Mouse (Mus musculus): ENCODE data around the gene Cnst. TPM values are rescaled to one million over a fixed set of nuclear protein-coding genes. Genes with fewer than 3 reads are reported as not detected.

The Cnst gene
- polyA plus RNA-seq, 1 experiment from 2014 or later = 9.7 TPM

DNA sequence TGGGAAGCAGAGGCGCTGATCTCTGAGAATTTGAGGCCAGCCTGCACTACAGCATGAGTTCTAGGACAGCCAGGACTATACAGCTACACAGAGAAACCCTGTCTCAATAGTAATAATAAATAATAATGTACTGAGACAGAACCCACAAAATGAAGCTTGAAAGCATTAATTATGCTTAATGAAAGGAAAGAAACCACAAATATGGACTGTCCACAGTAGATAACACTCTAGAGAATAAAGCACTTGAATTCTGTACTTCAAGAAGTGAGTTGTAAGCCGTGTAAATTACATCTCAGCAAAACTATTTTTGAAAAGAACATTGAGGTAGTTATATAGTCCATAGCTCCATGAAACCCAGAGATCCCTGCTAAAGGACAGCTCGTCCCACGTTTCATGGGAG lies 38.0 kb downstream of the Cnst start:
- Histone ChIP-seq H3K9me3 (replicated peaks; ENCODE audit: low read length) (no peaks in the 10 kb centered on the region), H3K27ac (no peak overlapping the region), H3K4me3 (replicated peaks; ENCODE audit: low read depth, low read length) (no peak overlapping the region), H3K4me1 (replicated peaks; ENCODE audit: insufficient read depth, low read length) (peaks cover 11% of the 10 kb centered on the region; the same call in 1 of the 2 replicates), H3K4me2 (ENCODE audit: low read length) (no peak overlapping the region), H3K36me3 (ENCODE audit: insufficient read depth, low read length) (peaks cover 5% of the 10 kb centered on the region; the same call in 1 of the 2 replicates), H3K9ac (ENCODE audit: low read depth, low read length) (no peak overlapping the region), H3K27me3 (ENCODE audit: insufficient read depth, low read length) (no peaks in the 10 kb centered on the region)
- DNase-seq (ENCODE audit: low spot score) (no peak), ATAC-seq (replicated peaks; ENCODE audit: low FRiP score, low read depth) (no peak)
- 87% methylated on average over 4 of the region's 4 CpGs for WGBS
- no peak for TF ChIP-seq CTCF (IDR thresholded peaks at IDR 0.05; ENCODE audit: low read depth)

DNA sequence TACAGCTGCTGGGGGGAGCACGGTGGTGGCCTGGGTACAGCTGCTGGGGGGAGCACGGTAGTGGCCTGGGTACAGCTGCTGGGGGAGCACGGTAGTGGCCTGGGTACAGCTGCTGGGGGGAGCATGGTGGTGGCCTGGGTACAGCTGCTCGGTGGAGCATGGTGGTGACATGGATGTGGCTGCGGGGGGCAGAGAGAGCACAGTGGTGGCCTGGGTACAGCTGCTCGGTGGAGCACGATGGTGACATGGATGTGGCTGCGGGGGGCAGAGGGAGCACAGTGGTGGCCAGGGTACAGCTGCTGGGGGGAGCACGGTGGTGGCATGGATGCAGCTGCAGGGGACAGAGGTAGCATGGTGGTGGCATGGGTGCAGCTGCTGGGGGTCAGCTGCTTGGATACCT lies 39.5 kb downstream of the Cnst start:
- H3K27ac ChIP-seq = no peak overlapping the region
- 59% methylated on average over 9 of the region's 9 CpGs for WGBS
- no peak for DNase-seq (ENCODE audit: low spot score)
- no peaks in the 10 kb centered on the region for H3K27me3 ChIP-seq (ENCODE audit: insufficient read depth, low read length)
- H3K4me2 ChIP-seq (ENCODE audit: low read length) = no peak overlapping the region
- no peak overlapping the region for H3K9ac ChIP-seq (ENCODE audit: low read depth, low read length)
- H3K36me3 ChIP-seq (ENCODE audit: insufficient read depth, low read length) = no peaks in the 10 kb centered on the region
- no peak for TF ChIP-seq CTCF (IDR thresholded peaks at IDR 0.05; ENCODE audit: low read depth)
- ATAC-seq (replicated peaks; ENCODE audit: low FRiP score, low read depth) = no peak
- no peak overlapping the region for H3K4me3 ChIP-seq (replicated peaks; ENCODE audit: low read depth, low read length)
- peaks cover 11% of the 10 kb centered on the region; the same call in 1 of the 2 replicates for H3K4me1 ChIP-seq (replicated peaks; ENCODE audit: insufficient read depth, low read length)
- no peaks in the 10 kb centered on the region for H3K9me3 ChIP-seq (replicated peaks; ENCODE audit: low read length)

DNA sequence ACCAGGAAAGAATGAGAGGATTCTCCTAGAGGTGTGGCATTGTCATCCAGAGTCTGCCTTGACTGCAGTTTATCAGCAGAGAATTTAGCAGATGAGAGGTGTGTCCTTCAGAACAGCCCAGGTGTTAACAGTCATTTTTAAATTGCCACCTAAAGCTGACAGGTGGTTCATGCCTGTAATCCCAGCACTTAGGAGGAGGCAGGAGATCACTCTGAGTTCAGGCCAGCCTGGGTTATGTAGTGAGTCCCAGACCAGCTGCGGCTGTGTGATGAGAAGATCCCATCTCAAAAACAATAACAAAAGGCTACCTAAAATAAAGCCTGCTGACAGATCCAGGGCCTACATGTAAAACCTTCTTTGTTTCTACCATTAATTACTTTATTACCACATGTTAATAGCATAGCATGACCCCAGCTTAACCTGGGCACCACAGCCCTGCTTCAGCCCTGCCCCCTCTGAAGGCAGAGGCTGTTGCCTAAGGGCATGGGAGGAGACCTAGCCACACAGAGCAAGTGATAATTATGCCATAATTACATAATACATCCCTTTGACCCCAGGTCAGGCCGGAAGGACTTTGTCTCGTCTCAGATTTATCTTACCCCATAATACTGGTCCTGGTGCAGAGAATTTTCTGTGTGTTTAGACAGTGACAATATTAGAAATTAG lies 40.4 kb downstream of the Cnst start:
- 37% methylated on average over 3 of the region's 3 CpGs for WGBS
- no peak overlapping the region for H3K4me2 ChIP-seq (ENCODE audit: low read length)
- no peak overlapping the region for H3K27ac ChIP-seq
- no peaks in the 10 kb centered on the region for H3K36me3 ChIP-seq (ENCODE audit: insufficient read depth, low read length)
- DNase-seq (ENCODE audit: low spot score) (no peak), ATAC-seq (replicated peaks; ENCODE audit: low FRiP score, low read depth) (no peak)
- no peak overlapping the region for H3K9ac ChIP-seq (ENCODE audit: low read depth, low read length)
- H3K9me3 ChIP-seq (replicated peaks; ENCODE audit: low read length) = no peaks in the 10 kb centered on the region
- H3K4me1 ChIP-seq (replicated peaks; ENCODE audit: insufficient read depth, low read length) = peaks cover 6% of the 10 kb centered on the region; the same call in 1 of the 2 replicates
- H3K4me3 ChIP-seq (replicated peaks; ENCODE audit: low read depth, low read length) = no peak overlapping the region
- no peak for TF ChIP-seq CTCF (IDR thresholded peaks at IDR 0.05; ENCODE audit: low read depth)
- no peaks in the 10 kb centered on the region for H3K27me3 ChIP-seq (ENCODE audit: insufficient read depth, low read length)

DNA sequence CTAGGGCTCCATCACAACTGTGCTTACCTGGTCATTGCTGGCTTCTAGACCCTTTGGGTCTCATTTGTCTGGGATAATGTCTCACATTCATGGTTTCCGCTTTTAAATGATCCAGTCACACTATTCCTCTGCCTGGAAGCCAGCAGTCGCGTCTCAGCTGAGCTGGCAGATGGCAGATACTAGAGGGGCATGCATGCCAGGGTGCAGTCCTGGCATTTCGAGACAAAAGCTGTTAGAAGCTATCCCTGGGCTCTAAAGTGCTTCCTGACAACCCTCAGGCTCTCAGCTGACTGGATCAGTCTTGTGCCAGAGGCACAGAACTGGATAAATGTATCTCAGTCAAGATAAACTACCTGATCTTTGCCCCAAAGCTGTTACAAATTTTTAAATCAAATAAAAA lies 42.1 kb downstream of the Cnst start:
- Histone ChIP-seq H3K4me1 (replicated peaks; ENCODE audit: insufficient read depth, low read length) (0 out of 2 replicates have a peak, but pooled peaks cover 3% of the 10 kb centered on the region), H3K4me3 (replicated peaks; ENCODE audit: low read depth, low read length) (no peak overlapping the region), H3K27me3 (ENCODE audit: insufficient read depth, low read length) (no peaks in the 10 kb centered on the region), H3K27ac (no peak overlapping the region), H3K9ac (ENCODE audit: low read depth, low read length) (no peak overlapping the region), H3K36me3 (ENCODE audit: insufficient read depth, low read length) (no peaks in the 10 kb centered on the region; the same call in 1 of the 2 replicates), H3K4me2 (ENCODE audit: low read length) (no peak overlapping the region), H3K9me3 (replicated peaks; ENCODE audit: low read length) (no peaks in the 10 kb centered on the region)
- no peak for TF ChIP-seq CTCF (IDR thresholded peaks at IDR 0.05; ENCODE audit: low read depth)
- 80% methylated on average over 4 of the region's 4 CpGs for WGBS
- DNase-seq (ENCODE audit: low spot score) (no peak), ATAC-seq (replicated peaks; ENCODE audit: low FRiP score, low read depth) (no peak)

DNA sequence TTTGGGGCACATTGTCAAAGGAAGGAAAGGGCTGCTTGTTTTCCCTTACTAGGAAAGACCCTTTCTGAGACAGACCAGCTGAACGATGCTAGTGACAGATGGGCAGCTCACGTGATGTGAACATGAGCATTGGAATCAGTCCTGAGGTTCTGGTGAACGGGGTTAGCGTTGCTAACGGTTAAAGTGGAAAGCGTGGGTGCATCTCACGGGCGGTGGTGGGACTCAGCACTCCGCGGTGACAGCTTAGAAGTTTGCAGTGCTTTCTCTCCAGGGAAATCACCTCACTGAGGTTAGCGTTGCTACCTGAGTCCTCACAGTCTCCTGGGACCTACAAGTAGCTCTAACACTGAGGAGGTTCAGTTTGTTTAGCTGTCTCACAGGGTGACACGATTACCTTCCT lies 45.5 kb downstream of the Cnst start:
- ATAC-seq (replicated peaks; ENCODE audit: low FRiP score, low read depth) (no peak), DNase-seq (ENCODE audit: low spot score) (no peak)
- Histone ChIP-seq H3K27ac (no peak overlapping the region), H3K4me1 (replicated peaks; ENCODE audit: insufficient read depth, low read length) (0 out of 2 replicates have a peak, but pooled peaks cover 3% of the 10 kb centered on the region), H3K4me3 (replicated peaks; ENCODE audit: low read depth, low read length) (no peak overlapping the region), H3K4me2 (ENCODE audit: low read length) (no peak overlapping the region), H3K9ac (ENCODE audit: low read depth, low read length) (no peak overlapping the region), H3K36me3 (ENCODE audit: insufficient read depth, low read length) (no peaks in the 10 kb centered on the region; the same call in 1 of the 2 replicates), H3K9me3 (replicated peaks; ENCODE audit: low read length) (no peaks in the 10 kb centered on the region), H3K27me3 (ENCODE audit: insufficient read depth, low read length) (no peaks in the 10 kb centered on the region)
- no peak for TF ChIP-seq CTCF (IDR thresholded peaks at IDR 0.05; ENCODE audit: low read depth)
- 73% methylated on average over 12 of the region's 12 CpGs for WGBS

DNA sequence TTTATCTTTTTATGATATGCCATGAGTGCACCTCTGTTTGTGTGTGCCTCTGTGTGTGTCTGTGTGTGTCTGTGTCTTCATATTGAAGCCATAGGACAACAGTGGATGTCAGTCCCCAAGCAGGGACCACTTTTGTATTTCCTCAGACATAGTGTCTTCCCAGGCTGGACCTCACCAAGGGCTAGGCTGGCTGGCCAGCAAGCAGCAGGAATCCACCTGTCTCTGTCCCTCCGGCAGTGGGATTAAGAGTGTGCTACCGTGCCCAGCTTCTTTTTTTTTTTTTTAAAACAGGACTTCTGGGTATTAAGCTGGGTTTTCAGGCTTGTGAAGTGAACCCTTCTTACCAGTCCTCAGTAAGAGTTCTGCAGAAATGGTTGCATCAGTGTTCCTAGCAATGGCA lies 46.0 kb downstream of the Cnst start:
- Histone ChIP-seq H3K36me3 (ENCODE audit: insufficient read depth, low read length) (no peaks in the 10 kb centered on the region; the same call in 1 of the 2 replicates), H3K9me3 (replicated peaks; ENCODE audit: low read length) (no peaks in the 10 kb centered on the region), H3K4me3 (replicated peaks; ENCODE audit: low read depth, low read length) (no peak overlapping the region), H3K9ac (ENCODE audit: low read depth, low read length) (no peak overlapping the region), H3K27ac (no peak overlapping the region), H3K4me1 (replicated peaks; ENCODE audit: insufficient read depth, low read length) (no peaks in the 10 kb centered on the region), H3K4me2 (ENCODE audit: low read length) (no peak overlapping the region), H3K27me3 (ENCODE audit: insufficient read depth, low read length) (no peaks in the 10 kb centered on the region)
- no peak for DNase-seq (ENCODE audit: low spot score)
- WGBS = 96% methylated on average over 2 of the region's 2 CpGs
- no peak for TF ChIP-seq CTCF (IDR thresholded peaks at IDR 0.05; ENCODE audit: low read depth)
- no peak for ATAC-seq (replicated peaks; ENCODE audit: low FRiP score, low read depth)

All from kidney, postnatal 0 days (tissue).